Mouse (Mus musculus): ENCODE results near the gene Ano1. TPM values are rescaled to one million over a fixed set of nuclear protein-coding genes. Genes with fewer than 3 reads are reported as not detected.

The Ano1 gene
- 10 to 100 TPM; 21.7 to 34.5 (median 29.8) TPM for total RNA-seq (2022)

GRCm38 (mm10) chr7:144751833-144752232 is at the start of gene Ano1:
Gene Ano1, minus strand, starts transcription at chr7:144751974.
- DNase-seq, result no peak

- DNase-seq, result no peak
Measured at GRCm38 (mm10) chr7:144798471-144798870, 46.7 kb upstream of the Ano1 start.

DNA sequence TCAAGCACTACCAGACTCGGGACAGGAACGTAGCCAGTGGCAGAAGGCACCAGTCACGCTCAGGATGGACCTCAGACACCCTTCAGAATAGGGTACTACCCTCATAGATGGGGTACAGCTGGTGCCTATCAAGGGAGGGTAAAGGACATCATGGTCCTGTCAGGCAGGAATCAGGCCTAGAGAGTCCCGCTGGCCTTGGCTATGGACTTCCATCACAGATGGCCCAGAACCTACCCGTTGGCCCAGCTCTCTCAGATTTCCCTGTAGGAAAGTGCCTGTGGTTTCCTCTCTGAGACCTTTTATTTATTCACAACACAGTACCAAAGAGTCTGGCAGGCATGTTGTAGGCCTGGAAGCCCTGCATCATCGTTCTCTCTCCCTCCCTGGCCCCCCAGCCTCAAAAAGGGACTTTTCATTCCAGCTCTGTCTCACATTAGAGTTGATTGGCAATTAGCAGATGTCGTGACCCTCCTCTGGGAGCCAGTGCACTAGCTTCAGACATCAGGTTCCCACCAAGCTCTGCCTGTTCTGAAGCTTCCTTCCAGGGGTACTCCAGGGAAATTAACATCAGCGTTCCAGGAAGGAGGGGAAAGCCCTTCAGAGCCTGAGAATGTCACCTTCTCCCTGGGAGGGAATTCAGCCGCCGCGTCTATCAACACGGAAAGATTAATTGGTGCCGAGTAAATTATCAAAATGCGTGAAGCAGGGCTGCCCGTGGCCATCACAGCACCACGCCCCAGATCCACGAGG is 45.4 kb upstream of the Ano1 start:
- DNase-seq, result no peak

DNA sequence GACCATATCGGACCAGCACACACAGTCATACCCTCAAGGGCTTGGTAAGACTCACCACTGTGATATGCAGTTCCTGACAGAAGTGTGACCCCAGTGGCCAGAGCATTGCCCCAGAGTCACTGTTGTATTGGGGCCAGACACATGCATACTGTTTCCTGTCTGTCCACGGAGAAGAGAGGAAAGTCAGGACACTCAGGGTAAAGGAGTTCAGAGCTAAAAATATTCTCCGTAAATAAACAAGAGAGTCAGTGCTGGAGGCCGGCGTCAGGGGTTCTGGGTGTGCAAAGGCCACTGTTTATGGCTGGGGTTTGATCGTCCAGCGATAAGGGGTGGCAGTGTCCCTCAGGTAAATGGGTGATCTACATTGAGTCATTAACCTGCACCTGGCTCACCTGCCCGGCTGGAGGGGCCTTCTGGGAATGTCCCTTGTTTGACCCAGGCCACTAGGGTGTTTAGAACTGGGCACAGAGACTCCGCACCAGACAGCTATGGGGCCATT is 44.3 kb upstream of the Ano1 start:
- DNase-seq, result no peak

- no peak for DNase-seq
Measured at GRCm38 (mm10) chr7:144793296-144793695, 41.5 kb upstream of the Ano1 start.

GRCm38 (mm10) chr7:144791426-144791825 is 39.7 kb upstream of the Ano1 start:
- no peak for DNase-seq

GRCm38 (mm10) chr7:144789601-144790556 is 38.1 kb upstream of the Ano1 start:
- DNase-seq, result no peak

- DNase-seq, result peak; percentile 34
Measured at GRCm38 (mm10) chr7:144788631-144789030, 36.9 kb upstream of the Ano1 start.

DNA sequence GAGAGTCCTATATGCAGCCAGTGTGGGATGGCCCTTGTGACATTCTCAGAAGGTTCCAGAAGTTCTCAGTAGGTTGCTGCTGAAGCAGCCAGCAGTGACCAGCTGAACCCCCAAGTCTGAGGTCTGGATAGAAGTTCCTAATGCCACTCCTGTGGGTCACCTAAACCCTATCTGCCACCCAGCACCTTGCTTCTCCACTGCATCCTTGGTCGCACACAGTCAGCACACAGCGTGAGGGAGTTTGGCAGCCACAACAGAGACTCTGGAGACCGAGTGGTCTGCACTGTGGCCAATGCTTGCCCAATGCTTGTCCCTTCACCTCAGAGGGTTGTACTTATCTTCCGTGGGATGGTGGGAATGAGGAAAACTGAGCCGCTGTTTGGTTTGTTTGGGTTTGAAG is 35.7 kb upstream of the Ano1 start:
- DNase-seq, result no peak

DNA sequence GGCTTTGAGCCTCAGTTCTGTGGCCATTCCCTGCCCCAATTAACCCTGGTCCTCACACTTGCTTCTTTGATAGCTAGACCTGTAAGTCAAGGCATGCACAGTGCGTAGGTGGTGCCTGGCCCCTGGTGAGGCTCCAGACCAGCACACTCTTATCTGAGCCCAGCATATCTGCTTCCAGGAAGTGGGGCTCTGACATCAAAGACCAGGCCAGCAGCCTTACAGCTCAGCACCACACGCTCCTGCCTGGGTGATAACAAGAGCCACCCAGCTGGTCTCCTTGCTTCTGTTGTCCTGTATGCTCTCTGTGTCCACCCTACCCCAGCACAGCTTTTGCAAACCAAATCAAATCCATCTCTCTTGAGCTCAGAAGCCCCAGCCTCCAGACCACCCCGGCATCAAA is 34.8 kb upstream of the Ano1 start:
- no peak for DNase-seq

GRCm38 (mm10) chr7:144784176-144784575 is 32.4 kb upstream of the Ano1 start:
- DNase-seq, result no peak

GRCm38 (mm10) chr7:144782402-144782801 is 30.6 kb upstream of the Ano1 start:
- DNase-seq, result no peak

- no peak for DNase-seq
Measured at GRCm38 (mm10) chr7:144781337-144781736, 29.6 kb upstream of the Ano1 start.

GRCm38 (mm10) chr7:144780190-144780589 is 28.4 kb upstream of the Ano1 start:
- DNase-seq, result no peak

DNA sequence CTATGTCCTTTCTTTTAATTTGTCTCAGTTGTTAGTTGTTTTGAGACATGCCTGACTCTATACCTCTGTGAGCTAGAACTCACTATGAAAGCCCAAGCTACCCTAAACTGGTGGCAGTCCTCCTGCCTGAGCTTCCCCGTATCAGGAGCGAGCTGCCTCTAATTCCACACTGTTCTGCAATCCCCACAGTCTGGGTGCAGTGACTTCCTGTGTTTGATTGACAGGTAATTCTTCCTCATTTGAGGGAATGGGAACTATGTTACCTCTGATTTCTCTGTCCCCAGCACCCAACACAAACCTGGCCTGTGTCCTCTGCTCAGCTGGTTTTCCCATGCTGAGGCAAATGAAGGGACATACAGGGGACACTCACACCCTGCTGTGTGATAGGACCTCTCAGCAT is 27.9 kb upstream of the Ano1 start:
- no peak for DNase-seq

GRCm38 (mm10) chr7:144777805-144778204 is 26.0 kb upstream of the Ano1 start:
- no peak for DNase-seq

GRCm38 (mm10) chr7:144775804-144776447 is 24.2 kb upstream of the Ano1 start:
- peak; percentile 72 for DNase-seq

- DNase-seq, result no peak
Measured at GRCm38 (mm10) chr7:144775214-144775613, 23.4 kb upstream of the Ano1 start.

GRCm38 (mm10) chr7:144774283-144774682 is 22.5 kb upstream of the Ano1 start:
- no peak for DNase-seq

DNA sequence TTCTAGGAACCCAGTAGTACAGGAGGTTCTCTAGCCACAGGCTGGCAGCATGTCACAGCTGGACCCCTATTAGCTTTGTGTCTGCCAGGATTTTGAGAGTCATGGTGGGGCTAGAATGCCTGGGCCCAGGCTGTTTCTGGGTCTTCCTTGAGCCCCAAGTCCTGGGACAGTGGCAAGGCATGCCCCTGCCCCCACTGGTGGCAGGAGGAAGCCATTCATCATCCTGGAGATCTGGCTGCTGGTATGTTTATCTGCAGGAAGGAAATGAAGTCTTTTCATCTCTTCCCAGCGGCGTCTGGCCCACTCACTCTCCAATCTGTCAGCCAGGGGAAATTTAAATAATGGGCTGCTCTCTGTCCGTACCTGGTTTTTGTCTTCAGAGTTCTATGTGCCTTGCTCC is 18.3 kb upstream of the Ano1 start:
- no peak for DNase-seq

DNA sequence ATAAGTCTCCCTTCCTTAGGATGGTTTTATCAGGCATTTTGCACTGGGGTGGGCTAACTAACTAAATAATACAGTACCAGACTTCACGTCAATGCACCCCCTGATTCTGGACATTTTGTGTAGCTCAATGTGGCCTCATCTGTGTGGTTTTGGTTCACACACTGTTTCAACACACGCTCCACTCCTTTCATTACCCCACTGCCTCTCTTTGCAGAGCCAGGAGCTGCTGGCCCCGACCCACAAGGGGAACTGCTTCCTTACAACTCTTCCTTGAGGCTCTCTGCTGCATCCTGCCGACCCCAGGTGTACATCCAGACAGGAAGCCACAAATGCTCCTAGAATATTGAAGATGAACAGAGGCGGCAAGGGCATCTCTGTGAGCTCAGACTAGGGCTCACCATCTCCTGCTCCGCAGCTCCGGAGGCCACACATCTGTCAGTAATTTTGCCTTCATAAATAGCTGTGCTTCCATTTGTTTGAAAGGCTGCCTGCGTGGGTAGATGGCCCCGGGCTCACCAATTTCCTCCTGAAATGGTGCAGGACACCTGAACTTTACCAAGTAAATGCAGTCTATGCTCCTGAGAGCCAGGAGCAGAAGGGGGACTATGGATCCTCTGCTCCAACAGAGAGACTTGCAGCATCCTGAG is 17.8 kb upstream of the Ano1 start:
- DNase-seq, result no peak

- no peak for DNase-seq
Measured at GRCm38 (mm10) chr7:144768845-144769244, 17.1 kb upstream of the Ano1 start.

Data from adrenal gland, adult 8-10 months (tissue).